Mouse (Mus musculus) layer of hippocampus, adult 2 months (tissue): ENCODE data around the gene St14. TPM values are rescaled to one million over a fixed set of nuclear protein-coding genes. Genes with fewer than 3 reads are reported as not detected.
"Not testable (repeated sequence)": the region's sequence is repeated elsewhere in the genome, so short reads cannot be mapped to it uniquely, and the experiment has no call there.

Source experiments
- DNase-seq, 2 experiments: peaks; one replicate each; pipeline ENCODE4 v3.0.0; 2022; ENCODE audit warnings: low spot score in 2 of 2
- H3K27ac ChIP-seq: fragments of 200-600 bp; 2 replicates; pipeline ENCODE4 v1.8.1; 2022
- H3K4me3 ChIP-seq: fragments of 200-600 bp; 2 replicates; pipeline ENCODE4 v1.8.1; 2022; ENCODE audit warnings: mild to moderate bottlenecking
- CTCF ChIP-seq: fragments of 200-600 bp; conservative IDR thresholded peaks from 2 replicates; pipeline ENCODE4 v1.8.1; 2022; ENCODE audit warnings: antibody characterized with exemption, mild to moderate bottlenecking, moderate library complexity
- long read RNA-seq, 2 experiments: library from polyadenylated mRNA; stranded (forward); transcript quantifications; one replicate each; pipeline ENCODE4 v2.0.0; 2021; ENCODE audit warnings: borderline mapping rate in 2 of 2
- total RNA-seq, 2 experiments: library from RNA; stranded (reverse); gene quantifications; 2 replicates each; pipeline ENCODE4 v1.2.3; 2021

Gene St14
- under 1 TPM; 0.61 to 0.79 TPM for total RNA-seq
- long read RNA-seq, experiment 1: 0 reads
- long read RNA-seq, experiment 2, partial matches to known transcripts: 1 of 1 reads
- long read RNA-seq, experiment 2, other reads (novel, unspliced or antisense): 0 of 1 reads

DNA sequence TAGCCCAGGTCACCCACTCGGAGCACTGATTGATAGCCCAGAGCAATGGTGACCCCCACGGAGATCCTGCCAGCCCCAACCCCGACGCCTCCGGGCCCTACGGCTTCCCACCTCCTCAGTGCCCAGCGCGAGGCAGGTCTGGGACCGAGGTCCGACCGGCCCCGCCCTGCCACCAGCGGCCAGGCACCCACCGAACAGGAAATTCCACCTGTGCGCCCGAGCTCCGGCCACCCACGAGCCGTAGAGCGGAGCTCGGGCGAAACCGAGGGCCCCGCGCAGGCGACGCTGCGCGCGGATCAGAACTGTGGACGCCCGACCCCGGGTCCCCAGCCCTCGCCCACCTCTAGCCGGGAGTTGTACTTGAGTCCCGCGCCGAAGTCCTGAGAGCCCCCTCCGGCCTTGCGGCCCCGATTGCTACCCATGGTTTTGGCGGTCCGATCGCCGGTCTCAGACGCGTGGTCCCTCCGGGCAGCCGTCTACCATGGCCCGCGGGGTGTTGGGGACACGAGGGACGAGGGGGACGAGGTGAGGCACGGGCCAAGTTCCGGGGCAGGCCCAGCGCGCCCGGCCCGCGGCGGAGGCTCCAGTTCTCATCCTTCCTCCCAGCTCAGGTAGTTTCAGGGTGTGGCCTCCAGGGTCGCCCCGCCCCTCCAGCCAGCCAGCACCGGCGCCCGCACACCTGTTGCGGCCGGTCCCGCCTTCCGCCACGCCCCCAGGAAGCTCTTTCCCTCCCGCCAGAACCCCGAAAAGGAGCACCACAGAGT lies at the start of gene St14:
Gene St14 (minus strand): TSS at position 649 of the 764 bp plus-strand sequence.
- Histone ChIP-seq H3K4me3 (peak within 1 kb of the TSS; percentile 51), H3K27ac (no peak within 1 kb of the TSS)
- DNase-seq: no peak
- TF ChIP-seq CTCF: no peak

DNA sequence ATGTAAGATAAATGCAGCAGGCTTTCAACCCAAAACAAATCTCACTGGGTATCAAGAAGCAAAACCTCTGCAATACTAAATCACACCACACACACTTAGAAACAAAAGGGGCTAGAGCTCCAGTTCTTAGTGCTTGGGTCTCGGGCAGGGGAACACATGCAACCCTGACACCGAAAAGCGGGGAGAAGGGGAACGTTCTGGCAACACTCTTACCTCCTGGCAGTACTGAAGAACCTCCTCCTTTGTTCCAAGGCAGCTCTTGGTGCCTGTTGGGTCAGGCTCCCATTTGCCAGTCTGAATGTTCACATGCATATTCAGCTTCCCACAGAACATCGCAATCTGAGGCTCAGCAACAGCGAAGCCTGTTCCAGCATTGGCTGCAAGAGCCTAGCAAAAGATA lies 46.0 kb upstream of the St14 start:
- peak; percentile 22; the same call in 1 of the 2 replicates for TF ChIP-seq CTCF
- DNase-seq: no peak
- Histone ChIP-seq H3K27ac (peak overlapping the region; percentile 76), H3K4me3 (no peak overlapping the region)

DNA sequence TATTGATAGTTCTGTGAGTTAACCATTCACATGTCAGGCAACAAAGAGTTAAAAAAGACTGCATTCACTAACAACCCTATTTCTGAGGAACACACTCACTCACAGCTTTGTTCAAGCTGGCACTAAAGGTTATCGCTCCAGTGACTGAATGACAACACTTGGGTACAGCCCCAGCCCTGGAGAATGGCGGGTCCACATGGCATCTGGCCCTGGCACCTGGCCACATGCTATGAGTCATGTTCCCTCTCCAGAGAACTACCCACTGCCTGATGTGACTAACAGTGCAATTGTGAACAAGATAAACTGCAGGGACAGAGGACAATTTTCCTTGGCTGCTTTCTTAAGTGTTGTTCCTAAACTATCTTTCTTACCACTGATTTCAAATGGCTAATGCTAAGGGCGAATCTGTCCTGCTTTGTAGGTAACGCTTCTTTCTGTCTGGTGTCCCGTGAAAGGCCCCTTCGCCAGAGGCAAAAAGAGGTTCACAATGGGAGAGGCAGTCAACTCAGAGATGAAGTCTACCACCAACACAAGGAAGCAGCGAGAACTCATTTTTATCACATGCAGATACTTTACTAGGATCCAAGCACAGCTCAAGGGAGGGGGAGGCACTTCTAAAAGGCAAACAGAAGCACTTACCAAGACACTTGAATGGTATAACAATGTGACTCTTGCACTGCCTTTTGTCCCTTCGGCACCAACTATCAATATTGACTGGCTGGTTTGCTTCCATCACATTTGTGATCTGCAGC lies 44.9 kb upstream of the St14 start:
- H3K4me3 ChIP-seq: no peak overlapping the region
- TF ChIP-seq CTCF: no peak
- peak; percentile 87 to 88 for DNase-seq
- peak overlapping the region; percentile 76 for H3K27ac ChIP-seq

DNA sequence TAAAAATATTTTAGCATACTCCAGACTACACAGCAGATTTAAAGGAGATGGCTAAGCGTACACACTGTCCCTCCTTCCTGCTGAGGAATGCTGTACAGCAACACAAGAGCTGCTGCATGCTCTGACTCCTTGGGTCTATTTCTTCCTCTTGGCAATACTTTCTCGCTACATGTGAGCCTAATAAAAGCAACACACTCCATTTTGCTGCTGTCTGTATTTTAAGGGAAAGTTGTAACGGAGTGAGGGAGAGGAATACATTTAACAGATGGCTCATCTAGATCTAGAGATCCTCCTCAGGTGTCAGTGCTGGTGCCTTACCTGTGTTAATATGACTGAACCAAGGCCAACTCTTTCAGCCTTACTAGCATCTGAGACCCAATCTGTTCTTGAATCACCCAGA lies 44.3 kb upstream of the St14 start:
- TF ChIP-seq CTCF: no peak
- H3K4me3 ChIP-seq: no peak overlapping the region
- peak in 1 of 2 experiments; percentile 20 for DNase-seq
- peak overlapping the region; percentile 76 for H3K27ac ChIP-seq

DNA sequence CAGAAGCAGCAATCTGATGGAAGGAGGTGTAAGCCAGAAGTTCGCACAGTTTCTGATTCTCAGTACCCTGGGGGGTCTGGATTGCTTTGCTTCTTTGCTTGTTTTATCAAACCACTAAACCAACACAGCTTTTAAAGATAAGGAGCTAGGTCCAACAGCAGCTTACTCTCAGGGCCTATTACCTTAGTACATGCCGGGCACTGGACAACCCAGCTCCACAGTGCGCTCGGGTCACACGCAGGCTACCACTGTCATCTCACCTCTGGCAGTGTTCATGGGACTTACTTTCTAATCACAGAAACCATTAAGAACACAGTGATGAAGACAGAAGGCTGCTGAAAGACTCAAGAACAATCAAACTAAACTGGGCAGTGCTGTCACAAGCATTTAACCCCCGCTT lies 43.7 kb upstream of the St14 start:
- no peak for DNase-seq
- Histone ChIP-seq H3K4me3 (no peak overlapping the region), H3K27ac (peak overlapping the region; percentile 76; the same call in 1 of the 2 replicates)
- TF ChIP-seq CTCF: no peak

DNA sequence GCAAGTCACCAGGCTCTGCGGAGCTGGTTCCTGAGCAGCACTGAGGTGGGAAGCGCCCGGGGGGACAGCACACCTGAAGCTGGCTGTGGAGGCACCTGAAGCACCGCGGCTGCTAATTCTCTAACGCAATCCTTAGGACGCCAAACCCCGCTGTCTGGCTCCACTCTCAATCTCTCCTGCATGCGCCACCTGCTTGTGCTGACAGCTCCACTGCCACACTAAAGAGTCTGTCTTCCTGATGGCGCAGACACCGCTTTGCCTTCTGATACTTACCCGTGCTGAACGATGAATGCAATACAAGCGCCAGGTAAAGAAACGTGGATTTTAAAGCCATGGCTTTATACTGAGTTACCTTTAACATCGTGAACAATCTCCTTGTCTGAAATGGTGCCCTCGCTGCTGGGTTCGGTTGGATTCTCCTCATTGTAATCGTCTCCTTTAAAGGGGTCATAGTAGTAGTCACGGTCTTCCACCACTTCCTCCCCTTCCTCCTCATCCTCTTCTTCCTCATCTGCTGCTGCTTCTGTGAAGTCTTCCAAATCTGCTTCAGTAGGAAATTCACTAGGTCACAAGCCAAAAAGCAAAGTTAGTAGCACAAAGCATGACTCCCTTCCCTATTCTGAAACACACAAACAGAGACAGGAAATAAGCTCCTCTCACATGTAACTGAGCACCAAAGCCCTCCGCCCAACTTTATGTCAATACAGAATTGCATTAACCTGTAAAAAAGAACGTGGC lies 36.9 kb upstream of the St14 start:
- TF ChIP-seq CTCF: no peak
- no peak overlapping the region for H3K27ac ChIP-seq
- H3K4me3 ChIP-seq: no peak overlapping the region
- no peak for DNase-seq

DNA sequence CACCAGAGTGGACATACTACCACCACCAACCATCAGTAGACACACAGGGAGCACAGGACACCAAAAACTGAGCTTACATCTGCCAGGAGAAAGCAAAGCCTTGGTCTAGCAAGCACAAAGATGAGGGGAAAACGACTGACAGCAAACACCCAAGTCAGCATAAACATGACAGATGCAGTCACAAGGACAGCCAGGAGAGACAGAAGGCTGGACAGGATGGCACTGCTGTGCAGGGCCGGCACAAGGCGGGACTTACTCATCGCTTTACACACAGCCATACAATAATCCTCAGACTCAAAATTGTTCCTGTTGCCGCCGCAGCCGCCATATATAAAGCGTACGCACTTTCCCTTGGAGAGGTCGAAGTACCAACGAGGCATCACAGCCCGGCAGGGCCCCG lies 35.7 kb upstream of the St14 start:
- TF ChIP-seq CTCF: no peak
- H3K27ac ChIP-seq: peak overlapping the region; percentile 25; the same call in 1 of the 2 replicates
- DNase-seq: no peak
- no peak overlapping the region for H3K4me3 ChIP-seq

DNA sequence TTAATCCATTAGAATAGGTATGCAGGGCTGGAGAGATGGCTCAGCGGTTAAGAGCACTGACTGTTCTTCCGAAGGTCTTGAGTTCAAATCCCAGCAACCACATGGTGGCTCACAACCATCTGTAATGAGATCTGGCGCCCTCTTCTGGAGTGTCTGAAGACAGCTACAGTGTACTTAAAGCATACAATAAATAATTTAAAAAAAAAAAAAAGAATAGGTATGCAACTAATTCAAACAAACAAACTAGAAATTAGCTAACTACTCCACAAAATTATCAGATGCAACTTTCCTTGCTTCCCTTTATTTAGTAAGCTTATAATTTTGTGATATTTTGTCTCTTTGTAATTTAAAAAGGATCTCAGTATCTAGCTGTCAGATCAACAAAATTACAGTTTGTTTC lies 33.9 kb upstream of the St14 start:
- H3K27ac ChIP-seq, H3K4me3 ChIP-seq, DNase-seq: not testable (repeated sequence)
- peak; percentile 69 for TF ChIP-seq CTCF

DNA sequence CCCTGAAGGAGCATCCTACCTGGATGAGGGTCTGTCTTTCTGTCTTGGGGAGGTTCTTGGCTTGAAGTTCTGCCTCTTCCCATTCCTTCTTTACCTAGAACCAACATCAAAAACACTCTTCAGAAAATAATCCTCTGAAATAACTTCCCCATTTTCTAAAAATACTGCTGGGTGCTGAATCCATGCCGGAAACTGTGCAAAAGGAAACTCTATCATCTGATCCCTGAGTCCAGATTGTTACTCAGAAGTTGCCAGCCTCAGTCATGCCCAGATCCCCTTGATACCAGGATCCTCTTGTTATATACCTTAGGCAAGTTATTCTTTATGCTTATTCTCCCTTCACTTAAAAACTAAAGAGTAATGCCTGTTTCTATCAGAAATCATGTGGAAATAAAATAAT lies 31.7 kb upstream of the St14 start:
- no peak for TF ChIP-seq CTCF

DNA sequence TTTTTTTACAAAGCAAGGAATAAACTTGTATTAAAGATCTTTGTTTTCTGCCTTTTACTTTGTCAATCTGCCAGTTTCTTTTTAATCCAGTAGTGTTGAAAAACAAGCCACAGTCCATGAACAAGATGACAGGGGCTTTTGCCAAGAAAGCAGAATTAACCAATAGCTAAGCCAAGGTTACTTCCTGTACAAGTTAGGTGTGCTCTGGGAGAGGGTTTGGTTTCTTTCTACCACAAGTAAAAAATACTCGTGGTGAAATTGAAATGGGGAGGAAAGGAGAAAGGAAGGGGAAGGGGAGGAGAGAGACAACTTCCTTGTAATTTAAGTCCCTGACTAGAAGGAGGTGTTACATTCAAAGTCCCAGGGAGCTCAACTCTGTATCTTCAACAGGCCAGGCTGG lies 31.3 kb upstream of the St14 start:
- TF ChIP-seq CTCF: no peak
- DNase-seq: no peak
- H3K27ac ChIP-seq: peak overlapping the region; percentile 43; the same call in 1 of the 2 replicates
- no peak overlapping the region for H3K4me3 ChIP-seq

More for the DNA sequence above, 31.7 kb upstream of the St14 start:
- Histone ChIP-seq H3K27ac (peak overlapping the region; percentile 43; the same call in 1 of the 2 replicates), H3K4me3 (no peak overlapping the region)
- DNase-seq: no peak

DNA sequence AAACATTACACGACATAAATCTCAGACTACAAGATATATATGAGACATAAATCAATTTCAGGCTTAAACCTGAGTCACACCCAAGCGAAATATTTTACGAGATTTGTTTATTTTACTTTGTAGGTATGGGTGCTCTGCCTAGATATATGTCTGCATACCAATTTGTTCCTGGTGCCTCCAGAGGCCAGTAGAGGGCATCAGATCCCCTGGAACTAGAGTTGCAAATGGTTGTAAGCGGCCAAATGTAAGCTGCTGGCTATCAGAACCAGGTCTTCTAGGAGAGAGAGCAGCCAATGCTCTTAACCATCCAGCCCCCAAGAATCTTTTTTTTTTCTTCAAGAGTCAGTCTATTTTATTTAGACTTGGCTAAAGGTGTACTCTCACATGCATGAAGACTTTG lies 28.3 kb upstream of the St14 start:
- no peak for DNase-seq
- Histone ChIP-seq H3K27ac (no peak overlapping the region), H3K4me3 (no peak overlapping the region)
- TF ChIP-seq CTCF: peak; percentile 72

DNA sequence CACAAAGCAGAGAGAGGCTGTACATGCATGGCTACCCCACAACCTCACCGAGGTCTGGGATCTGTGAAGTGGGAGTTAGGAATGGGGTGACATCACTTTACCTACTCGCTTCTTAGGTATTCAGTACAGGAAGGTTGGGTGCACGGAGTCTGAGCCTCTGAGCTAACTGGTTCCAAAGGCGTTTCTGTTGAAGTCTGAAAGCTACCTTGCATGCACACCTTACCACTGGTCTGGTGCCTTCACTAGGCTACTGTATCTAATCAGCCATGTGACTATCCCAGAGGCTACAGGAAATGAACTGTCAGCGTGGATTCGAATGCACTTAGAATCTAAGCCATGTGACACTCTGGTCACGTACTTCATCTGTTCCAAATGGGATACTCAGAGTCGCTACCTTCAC lies 24.9 kb upstream of the St14 start:
- no peak overlapping the region for H3K4me3 ChIP-seq
- no peak for TF ChIP-seq CTCF
- DNase-seq: no peak
- no peak overlapping the region for H3K27ac ChIP-seq

DNA sequence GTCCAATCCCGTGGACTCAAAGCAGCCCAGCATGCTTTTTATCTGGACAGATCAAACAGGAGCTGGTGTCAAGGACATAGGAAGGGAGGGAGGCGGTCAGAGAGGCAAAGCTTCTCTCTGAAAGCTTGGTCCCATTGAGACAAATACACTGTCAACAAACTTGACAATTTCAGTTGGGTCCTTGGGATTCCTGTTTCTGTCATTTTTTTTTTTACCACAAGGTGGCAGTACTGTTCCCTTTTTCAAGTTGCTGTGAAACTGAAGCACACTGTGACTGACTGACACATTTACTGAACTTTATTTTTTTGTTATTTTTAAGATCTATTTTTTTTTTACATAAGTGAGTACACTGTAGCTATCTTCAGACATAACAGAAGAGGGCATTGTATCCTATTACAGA lies 19.4 kb upstream of the St14 start:
- Histone ChIP-seq H3K4me3 (no peak overlapping the region), H3K27ac (no peak overlapping the region)
- peak; percentile 83 for TF ChIP-seq CTCF
- peak in 1 of 2 experiments; percentile 39 for DNase-seq
